Mouse (Mus musculus): ENCODE measurements around the gene Inhbc. TPM values are rescaled to one million over a fixed set of nuclear protein-coding genes. Genes with fewer than 3 reads are reported as not detected.
A peak's percentile ranks its signal among the peaks of the same experiment; 100 is the strongest.

Gene Inhbc
- not detected in 2 replicates for polyA plus RNA-seq (2012; rRNA removed)

GRCm38 (mm10) chr10:127369834-127370820 is at the start of gene Inhbc:
Gene Inhbc, minus strand, starts transcription at chr10:127370431.
- no peak for DNase-seq (ENCODE audit: low spot score)

- DNase-seq (ENCODE audit: low spot score) = no peak
Observed at GRCm38 (mm10) chr10:127414141-127414540, 43.9 kb upstream of the Inhbc start.

GRCm38 (mm10) chr10:127413585-127413984 is 43.4 kb upstream of the Inhbc start:
- no peak for DNase-seq (ENCODE audit: low spot score)

- DNase-seq (ENCODE audit: low spot score) = no peak
Observed at GRCm38 (mm10) chr10:127412776-127413175, 42.5 kb upstream of the Inhbc start.

GRCm38 (mm10) chr10:127412101-127412500 is 41.9 kb upstream of the Inhbc start:
- no peak for DNase-seq (ENCODE audit: low spot score)

- no peak for DNase-seq (ENCODE audit: low spot score)
Observed at GRCm38 (mm10) chr10:127407391-127407790, 37.2 kb upstream of the Inhbc start.

- no peak for DNase-seq (ENCODE audit: low spot score)
Observed at GRCm38 (mm10) chr10:127404701-127405100, 34.5 kb upstream of the Inhbc start.

- no peak for DNase-seq (ENCODE audit: low spot score)
Observed at GRCm38 (mm10) chr10:127391774-127392173, 21.5 kb upstream of the Inhbc start.

GRCm38 (mm10) chr10:127381743-127382134 is 11.5 kb upstream of the Inhbc start:
- DNase-seq (ENCODE audit: low spot score) = no peak

- peak; percentile 62 for DNase-seq (ENCODE audit: low spot score)
Observed at GRCm38 (mm10) chr10:127380767-127381742, 10.8 kb upstream of the Inhbc start.

GRCm38 (mm10) chr10:127380251-127380691 is 10.0 kb upstream of the Inhbc start, which contains the start of gene R3hdm2:
Gene R3hdm2, plus strand, starts transcription at chr10:127380327.
- peak; percentile 74 for DNase-seq (ENCODE audit: low spot score)

GRCm38 (mm10) chr10:127379654-127380053 is 9.4 kb upstream of the Inhbc start:
- no peak for DNase-seq (ENCODE audit: low spot score)

- no peak for DNase-seq (ENCODE audit: low spot score)
Observed at GRCm38 (mm10) chr10:127377700-127378099, 7.5 kb upstream of the Inhbc start.

- DNase-seq (ENCODE audit: low spot score) = no peak
Observed at GRCm38 (mm10) chr10:127371023-127371422, 792 bp upstream of the Inhbc start.

- no peak for DNase-seq (ENCODE audit: low spot score)
Observed at GRCm38 (mm10) chr10:127368273-127368672, 2.0 kb downstream of the Inhbc start.

GRCm38 (mm10) chr10:127367116-127367515 is 3.1 kb downstream of the Inhbc start:
- no peak for DNase-seq (ENCODE audit: low spot score)

GRCm38 (mm10) chr10:127360714-127361113 is 9.5 kb downstream of the Inhbc start:
- no peak for DNase-seq (ENCODE audit: low spot score)

- no peak for DNase-seq (ENCODE audit: low spot score)
Observed at GRCm38 (mm10) chr10:127355336-127355735, 14.9 kb downstream of the Inhbc start.

- no peak for DNase-seq (ENCODE audit: low spot score)
Observed at GRCm38 (mm10) chr10:127353909-127354895, 16.0 kb downstream of the Inhbc start, which contains the start of gene Inhbe. Gene Inhbe, minus strand, starts transcription at chr10:127354411.

- DNase-seq (ENCODE audit: low spot score) = no peak
Observed at GRCm38 (mm10) chr10:127352766-127353165, 17.5 kb downstream of the Inhbc start.

- no peak for DNase-seq (ENCODE audit: low spot score)
Observed at GRCm38 (mm10) chr10:127352187-127352586, 18.0 kb downstream of the Inhbc start.

All from urinary bladder, adult 2 months (tissue).